Mouse (Mus musculus) embryonic facial prominence, embryonic 11.5 days (tissue): ENCODE results near the gene Dscaml1. TPM values are rescaled to one million over a fixed set of nuclear protein-coding genes. Genes with fewer than 3 reads are reported as not detected.

Experiments used
- ATAC-seq: fragments of 200-750 bp; cut with Nextera tagmentation; replicated peaks from 2 replicates; pipeline ENCODE4 v1.8.0; 2017; ENCODE audit warnings: low read depth; ENCODE audit not compliant: insufficient number of reproducible peaks, low FRiP score, low TSS enrichment
- DNase-seq: peaks from one replicate; pipeline ENCODE4 v3.0.0-alpha.2; 2015; ENCODE audit warnings: low spot score
- H3K27ac ChIP-seq: fragments of 300-500 bp; sonication (generic); replicated peaks from 2 replicates; pipeline ENCODE4 v1.5.1; 2014; ENCODE audit warnings: mild to moderate bottlenecking, low read depth, low read length, control low read depth
- H3K27me3 ChIP-seq: fragments of 300-500 bp; sonication (generic); 2 replicates; pipeline ENCODE4 v1.6.1; 2014; ENCODE audit warnings: mild to moderate bottlenecking, low read length, moderate library complexity, mixed read lengths; ENCODE audit not compliant: control insufficient read depth, insufficient read depth
- H3K36me3 ChIP-seq: fragments of 300-500 bp; sonication (generic); replicated peaks from 2 replicates; pipeline ENCODE4 v1.6.1; 2014; ENCODE audit warnings: low read depth, mild to moderate bottlenecking, low read length, moderate library complexity, mixed read lengths; ENCODE audit not compliant: control insufficient read depth, insufficient read depth
- H3K4me1 ChIP-seq: fragments of 300-500 bp; sonication (generic); 2 replicates; pipeline ENCODE4 v1.6.1; 2014; ENCODE audit warnings: low read length, mixed read lengths; ENCODE audit not compliant: control insufficient read depth, insufficient read depth
- H3K4me2 ChIP-seq: fragments of 300-500 bp; sonication (generic); 2 replicates; pipeline ENCODE4 v1.6.1; 2014; ENCODE audit warnings: low read depth, mild to moderate bottlenecking, control low read depth, low read length, moderate library complexity
- H3K4me3 ChIP-seq: fragments of 300-500 bp; sonication (generic); 2 replicates; pipeline ENCODE4 v1.5.1; 2014; ENCODE audit warnings: low read depth, low read length, control low read depth
- H3K9ac ChIP-seq: fragments of 300-500 bp; sonication (generic); replicated peaks from 2 replicates; pipeline ENCODE4 v1.6.1; 2014; ENCODE audit warnings: mild to moderate bottlenecking, control low read depth, low read length
- H3K9me3 ChIP-seq: fragments of 300-500 bp; sonication (generic); replicated peaks from 2 replicates; pipeline ENCODE4 v1.6.1; 2016; ENCODE audit warnings: mild to moderate bottlenecking, low read length, inconsistent platforms, mixed read lengths; ENCODE audit not compliant: control insufficient read depth
- WGBS: fragments of 180-500 bp; shearing (Covaris S2); extraction: QIAGEN DNeasy Blood & Tissue Kit; methylation state at CpG from one replicate; pipeline ENCODE4 v1.1.7; 2014; 5-methylcytosine and 5-hydroxymethylcytosine counted together
- polyA plus RNA-seq: library from polyadenylated mRNA; unstranded; fragments of >200 nt; fragmentation: Nextera tagmentation; extraction: Ambion mirVana; gene quantifications from 2 replicates; pipeline ENCODE4 v1.2.1, GENCODE M21; 2014

The Dscaml1 gene
- polyA plus RNA-seq, 1 experiment from 2014 or later: 0.76 TPM

- Histone ChIP-seq H3K4me2 (no peak overlapping the region), H3K9me3 (no peaks in the 10 kb centered on the region), H3K36me3 (no peaks in the 10 kb centered on the region), H3K4me1 (no peaks in the 10 kb centered on the region), H3K4me3 (no peak overlapping the region), H3K27me3 (no peaks in the 10 kb centered on the region), H3K27ac (no peak overlapping the region), H3K9ac (no peak overlapping the region)
- WGBS: 72% methylated on average over 5 of the region's 5 CpGs
- ATAC-seq: no peak
- no peak for DNase-seq
These were observed 20.7 kb upstream of the Dscaml1 start for GRCm38 (mm10) chr9:45405694-45406093.

DNA sequence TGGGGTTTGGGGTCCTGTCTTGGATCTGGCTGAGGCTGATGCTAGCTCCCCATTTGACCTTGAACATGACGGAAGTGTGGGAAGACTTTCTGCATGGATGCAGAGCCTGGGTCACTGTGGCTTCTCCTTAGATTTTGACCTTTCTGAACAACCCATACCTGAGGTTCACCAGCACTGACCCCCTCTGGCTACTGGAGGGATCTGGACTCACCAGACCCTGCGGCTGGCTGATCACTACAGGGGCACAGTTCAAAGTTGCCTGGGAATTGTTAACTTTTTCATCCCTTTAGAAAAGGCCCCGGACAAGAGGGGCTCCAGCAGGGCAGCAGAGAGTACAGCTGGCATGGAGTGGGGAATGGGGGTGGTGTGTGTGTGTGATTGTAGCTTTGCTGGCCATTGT lies 19.6 kb upstream of the Dscaml1 start:
- H3K4me2 ChIP-seq: no peak overlapping the region
- ATAC-seq (no peak), DNase-seq (no peak)
- H3K4me3 ChIP-seq: no peak overlapping the region
- no peaks in the 10 kb centered on the region for H3K9me3 ChIP-seq
- 93% methylated on average over 3 of the region's 3 CpGs for WGBS
- no peaks in the 10 kb centered on the region for H3K4me1 ChIP-seq
- H3K27me3 ChIP-seq: no peaks in the 10 kb centered on the region
- H3K9ac ChIP-seq: no peak overlapping the region
- no peak overlapping the region for H3K27ac ChIP-seq
- H3K36me3 ChIP-seq: no peaks in the 10 kb centered on the region

- H3K27ac ChIP-seq: no peak overlapping the region
- DNase-seq (peak; percentile 82), ATAC-seq (0 out of 2 replicates have a peak, but pooled peaks have one; percentile 36)
- H3K4me3 ChIP-seq: peak overlapping the region; percentile 17; the same call in 1 of the 2 replicates
- no peaks in the 10 kb centered on the region for H3K27me3 ChIP-seq
- H3K9me3 ChIP-seq: no peaks in the 10 kb centered on the region
- 0 out of 2 replicates have a peak overlapping the region, but pooled peaks have one; percentile 7 for H3K9ac ChIP-seq
- H3K36me3 ChIP-seq: no peaks in the 10 kb centered on the region
- no peaks in the 10 kb centered on the region for H3K4me1 ChIP-seq
- no peak overlapping the region for H3K4me2 ChIP-seq
- WGBS: 37% methylated on average over 33 of the region's 33 CpGs
These were observed 18.4 kb upstream of the Dscaml1 start for GRCm38 (mm10) chr9:45407706-45408675.

DNA sequence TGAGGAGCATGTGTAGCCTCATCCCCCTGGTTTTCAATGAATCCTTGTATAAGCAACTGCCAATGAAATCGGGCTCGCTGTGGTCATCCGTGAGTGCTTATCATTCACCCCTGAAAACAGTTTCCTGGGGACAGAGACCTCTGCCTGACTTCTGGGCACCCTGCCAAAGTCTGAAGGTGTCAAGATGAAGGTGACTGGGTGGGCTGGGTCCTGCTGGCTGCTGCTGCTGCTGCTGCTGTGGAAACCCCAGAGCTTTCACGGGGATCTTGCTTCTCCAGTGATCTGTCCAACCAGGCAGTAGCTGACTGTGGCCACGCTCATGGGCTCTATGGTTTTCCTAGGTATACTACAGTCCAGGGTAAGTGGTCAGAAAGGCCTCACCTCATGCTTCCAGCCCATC lies 16.2 kb upstream of the Dscaml1 start:
- no peak for ATAC-seq
- Histone ChIP-seq H3K4me2 (no peak overlapping the region), H3K9me3 (no peaks in the 10 kb centered on the region), H3K4me3 (no peak overlapping the region), H3K27ac (no peak overlapping the region), H3K9ac (no peak overlapping the region), H3K4me1 (no peaks in the 10 kb centered on the region), H3K36me3 (no peaks in the 10 kb centered on the region), H3K27me3 (no peaks in the 10 kb centered on the region)
- DNase-seq: no peak
- 82% methylated on average over 5 of the region's 5 CpGs for WGBS

- no peaks in the 10 kb centered on the region for H3K4me1 ChIP-seq
- no peak overlapping the region for H3K4me3 ChIP-seq
- no peaks in the 10 kb centered on the region for H3K36me3 ChIP-seq
- H3K9ac ChIP-seq: no peak overlapping the region
- no peak overlapping the region for H3K27ac ChIP-seq
- no peak for DNase-seq
- 87% methylated on average over 2 of the region's 2 CpGs for WGBS
- H3K27me3 ChIP-seq: no peaks in the 10 kb centered on the region
- no peak overlapping the region for H3K4me2 ChIP-seq
- no peak for ATAC-seq
- H3K9me3 ChIP-seq: no peaks in the 10 kb centered on the region
These were observed 15.8 kb upstream of the Dscaml1 start for GRCm38 (mm10) chr9:45410614-45411013.

- Histone ChIP-seq H3K4me1 (no peaks in the 10 kb centered on the region), H3K4me3 (no peak overlapping the region), H3K27ac (no peak overlapping the region), H3K36me3 (no peaks in the 10 kb centered on the region), H3K4me2 (no peak overlapping the region), H3K27me3 (no peaks in the 10 kb centered on the region), H3K9me3 (no peaks in the 10 kb centered on the region), H3K9ac (no peak overlapping the region)
- WGBS: 78% methylated on average over 3 of the region's 3 CpGs
- DNase-seq (no peak), ATAC-seq (no peak)
These were observed 15.3 kb upstream of the Dscaml1 start for GRCm38 (mm10) chr9:45411111-45411510.

DNA sequence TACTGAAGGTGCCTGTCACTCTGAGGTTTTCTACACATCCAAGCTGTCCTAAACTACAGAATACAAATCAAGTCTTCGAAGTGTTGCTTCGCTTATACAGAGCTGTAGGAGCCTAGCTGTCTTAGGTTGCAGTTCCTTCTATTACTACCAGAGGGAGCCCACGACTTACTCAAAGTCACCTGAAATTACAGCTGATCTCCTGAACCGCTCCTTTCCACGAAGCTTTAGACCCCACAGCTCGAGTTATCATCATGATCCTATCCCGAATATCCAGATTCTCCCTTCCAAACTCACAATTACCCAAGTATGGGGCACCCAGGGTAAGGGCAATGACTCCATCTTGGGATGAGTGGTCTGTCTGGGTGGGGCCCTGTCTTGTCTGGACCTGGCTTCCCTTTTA lies 14.6 kb upstream of the Dscaml1 start:
- 24% methylated on average over 7 of the region's 7 CpGs for WGBS
- Histone ChIP-seq H3K4me2 (peak overlapping the region; percentile 14; the same call in 1 of the 2 replicates), H3K9ac (no peak overlapping the region), H3K27ac (no peak overlapping the region), H3K36me3 (no peaks in the 10 kb centered on the region), H3K4me1 (no peaks in the 10 kb centered on the region), H3K27me3 (no peaks in the 10 kb centered on the region), H3K9me3 (no peaks in the 10 kb centered on the region), H3K4me3 (no peak overlapping the region)
- DNase-seq: peak; percentile 77
- ATAC-seq: no peak

DNA sequence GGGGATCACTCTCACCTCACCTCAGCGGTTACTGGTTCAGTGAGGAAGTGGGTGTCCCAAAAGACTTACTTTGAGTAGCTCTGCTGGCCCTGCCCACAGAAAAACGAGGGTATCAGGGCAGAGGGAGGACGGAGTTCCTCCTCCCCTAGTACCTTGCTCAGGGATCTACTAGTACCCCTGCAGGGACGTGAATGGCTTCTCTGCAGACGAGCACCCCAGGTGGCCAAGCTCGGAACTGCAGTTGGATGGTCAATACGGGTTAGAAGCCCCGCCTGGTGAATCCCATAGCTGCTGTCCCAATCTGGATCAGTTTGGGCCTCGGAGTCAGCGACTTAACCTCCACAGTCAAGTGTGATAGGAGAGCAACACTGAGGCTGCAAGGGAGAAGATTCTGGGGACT lies 14.1 kb upstream of the Dscaml1 start:
- WGBS: 7% methylated on average over 10 of the region's 10 CpGs
- peak; percentile 94 for DNase-seq
- Histone ChIP-seq H3K9ac (no peak overlapping the region), H3K36me3 (no peaks in the 10 kb centered on the region), H3K4me1 (no peaks in the 10 kb centered on the region), H3K27me3 (no peaks in the 10 kb centered on the region), H3K27ac (no peak overlapping the region), H3K4me2 (peak overlapping the region; percentile 14; the same call in 1 of the 2 replicates), H3K9me3 (no peaks in the 10 kb centered on the region), H3K4me3 (no peak overlapping the region)
- ATAC-seq: no peak; the same call in 1 of the 2 replicates
